Mouse (Mus musculus) heart, embryonic 15.5 days (tissue): Measurements from ENCODE around the gene Mmrn2. TPM values are rescaled to one million over a fixed set of nuclear protein-coding genes. Genes with fewer than 3 reads are reported as not detected.

Source experiments
- ATAC-seq: fragments of 200-750 bp; cut with Nextera tagmentation; replicated peaks from 2 replicates; pipeline ENCODE4 v1.8.0; 2017; ENCODE audit warnings: low read depth, moderate TSS enrichment; ENCODE audit not compliant: insufficient number of reproducible peaks, insufficient read depth, low FRiP score
- H3K27ac ChIP-seq: fragments of 300-500 bp; sonication (generic); 2 replicates; pipeline ENCODE4 v1.5.1; 2015; ENCODE audit warnings: mild to moderate bottlenecking, inconsistent platforms
- H3K27me3 ChIP-seq: fragments of 300-500 bp; sonication (generic); 2 replicates; pipeline ENCODE4 v1.6.1; 2015; ENCODE audit warnings: inconsistent platforms
- H3K36me3 ChIP-seq: fragments of 300-500 bp; sonication (generic); 2 replicates; pipeline ENCODE4 v1.6.1; 2015; ENCODE audit warnings: mild to moderate bottlenecking, inconsistent platforms
- H3K4me1 ChIP-seq: fragments of 300-500 bp; sonication (generic); replicated peaks from 2 replicates; pipeline ENCODE4 v1.6.1; 2015; ENCODE audit warnings: inconsistent platforms
- H3K4me2 ChIP-seq: fragments of 300-500 bp; sonication (generic); 2 replicates; pipeline ENCODE4 v1.6.1; 2015; ENCODE audit warnings: inconsistent platforms, mild to moderate bottlenecking, moderate library complexity
- H3K4me3 ChIP-seq: fragments of 300-500 bp; sonication (generic); 2 replicates; pipeline ENCODE4 v1.5.1; 2015; ENCODE audit warnings: mild to moderate bottlenecking, inconsistent platforms
- H3K9ac ChIP-seq: fragments of 300-500 bp; sonication (generic); 2 replicates; pipeline ENCODE4 v1.6.1; 2015; ENCODE audit warnings: mild to moderate bottlenecking, inconsistent platforms
- H3K9me3 ChIP-seq: fragments of 300-500 bp; sonication (generic); replicated peaks from 2 replicates; pipeline ENCODE4 v1.6.1; 2016; ENCODE audit warnings: inconsistent platforms
- WGBS: fragments of 180-500 bp; shearing (Covaris S2); methylation state at CpG from one replicate; pipeline ENCODE4 v1.1.7; 2015; ENCODE audit warnings: mixed read lengths; 5-methylcytosine and 5-hydroxymethylcytosine counted together
- polyA plus RNA-seq: library from polyadenylated mRNA; unstranded; fragments of >200 nt; fragmentation: Nextera tagmentation; extraction: Ambion mirVana; gene quantifications from 2 replicates; pipeline ENCODE4 v1.2.1, GENCODE M21; 2015

Mmrn2 gene
- polyA plus RNA-seq, 1 experiment from 2014 or later, result 26.0 TPM

DNA sequence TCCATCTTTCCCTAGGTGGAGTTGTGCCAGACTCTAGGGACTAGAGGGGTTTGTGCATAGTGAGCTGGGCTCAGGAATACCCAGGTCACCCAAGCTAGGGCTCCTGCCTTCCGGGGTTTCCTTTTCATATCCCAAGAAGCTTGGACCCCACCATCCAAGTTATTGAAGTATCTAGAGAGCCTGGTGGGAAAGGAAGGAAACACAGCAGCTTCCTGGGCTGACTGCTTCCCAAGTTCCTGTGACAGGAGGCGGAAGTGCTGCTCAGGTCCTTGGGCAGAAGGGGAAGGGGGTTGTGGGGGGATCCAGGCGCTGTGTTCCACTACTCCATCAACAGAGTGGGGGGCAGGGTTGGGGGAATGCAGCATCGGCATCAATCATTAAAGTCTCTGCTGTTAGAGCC is 1.9 kb downstream of the Mmrn2 start:
- H3K36me3 ChIP-seq, result no peaks in the 10 kb centered on the region

DNA sequence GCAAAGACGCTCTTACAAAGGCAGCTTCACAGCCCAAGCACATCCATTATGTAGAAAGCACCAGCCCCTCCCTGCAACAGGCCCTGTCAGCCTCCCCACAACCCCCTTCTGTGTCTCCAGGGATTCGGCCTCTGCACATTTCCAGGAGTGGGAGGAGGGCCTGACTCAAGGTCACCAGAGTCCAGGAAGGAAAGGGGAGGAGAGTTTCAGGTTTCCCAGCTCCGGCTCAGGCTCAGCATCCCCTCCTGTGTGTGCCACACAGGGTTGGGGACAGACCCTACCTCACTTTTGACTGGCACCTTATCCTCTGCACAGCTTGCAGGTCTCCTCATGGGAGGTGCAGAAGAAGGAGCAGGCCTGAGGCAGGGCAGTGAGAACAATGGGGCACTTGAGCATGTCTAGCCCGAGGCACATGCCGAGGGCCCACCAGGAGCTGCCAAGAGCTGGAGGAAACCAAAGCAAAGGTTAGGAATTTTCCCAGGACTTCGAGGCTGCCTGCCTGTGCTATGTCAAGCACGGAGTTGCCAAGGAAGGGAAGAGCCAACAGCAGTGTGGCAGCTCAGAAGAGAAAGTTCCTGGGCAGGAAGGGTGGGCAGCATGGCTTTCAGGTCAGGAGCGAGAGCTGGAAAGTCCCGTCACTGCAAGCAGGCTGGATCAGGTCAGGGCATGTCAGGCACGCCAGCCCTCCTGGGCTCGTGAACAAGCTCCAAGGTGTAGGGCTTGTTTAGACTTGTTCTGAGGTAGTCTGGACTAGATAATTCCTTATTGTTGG is 3.5 kb downstream of the Mmrn2 start:
- Histone ChIP-seq H3K4me1 (peaks cover 24% of the 10 kb centered on the region), H3K9me3 (no peaks in the 10 kb centered on the region), H3K4me2 (peak overlapping the region; percentile 53), H3K4me3 (peak overlapping the region; percentile 20), H3K36me3 (0 out of 2 replicates have a peak, but pooled peaks cover 5% of the 10 kb centered on the region), H3K27me3 (no peaks in the 10 kb centered on the region), H3K9ac (peak overlapping the region; percentile 12; the same call in 1 of the 2 replicates), H3K27ac (peak overlapping the region; percentile 84)
- WGBS, result 34% methylated on average over 11 of the region's 11 CpGs
- ATAC-seq, result peak; percentile 37

More for the DNA sequence above, 1.9 kb downstream of the Mmrn2 start:
- peak overlapping the region; percentile 84 for H3K27ac ChIP-seq
- peak overlapping the region; percentile 53 for H3K4me2 ChIP-seq
- WGBS, result 72% methylated on average over 4 of the region's 4 CpGs
- peak overlapping the region; percentile 41 for H3K4me3 ChIP-seq
- no peaks in the 10 kb centered on the region for H3K27me3 ChIP-seq
- H3K9ac ChIP-seq, result no peak overlapping the region
- no peaks in the 10 kb centered on the region for H3K9me3 ChIP-seq
- no peak for ATAC-seq
- peaks cover 28% of the 10 kb centered on the region for H3K4me1 ChIP-seq

DNA sequence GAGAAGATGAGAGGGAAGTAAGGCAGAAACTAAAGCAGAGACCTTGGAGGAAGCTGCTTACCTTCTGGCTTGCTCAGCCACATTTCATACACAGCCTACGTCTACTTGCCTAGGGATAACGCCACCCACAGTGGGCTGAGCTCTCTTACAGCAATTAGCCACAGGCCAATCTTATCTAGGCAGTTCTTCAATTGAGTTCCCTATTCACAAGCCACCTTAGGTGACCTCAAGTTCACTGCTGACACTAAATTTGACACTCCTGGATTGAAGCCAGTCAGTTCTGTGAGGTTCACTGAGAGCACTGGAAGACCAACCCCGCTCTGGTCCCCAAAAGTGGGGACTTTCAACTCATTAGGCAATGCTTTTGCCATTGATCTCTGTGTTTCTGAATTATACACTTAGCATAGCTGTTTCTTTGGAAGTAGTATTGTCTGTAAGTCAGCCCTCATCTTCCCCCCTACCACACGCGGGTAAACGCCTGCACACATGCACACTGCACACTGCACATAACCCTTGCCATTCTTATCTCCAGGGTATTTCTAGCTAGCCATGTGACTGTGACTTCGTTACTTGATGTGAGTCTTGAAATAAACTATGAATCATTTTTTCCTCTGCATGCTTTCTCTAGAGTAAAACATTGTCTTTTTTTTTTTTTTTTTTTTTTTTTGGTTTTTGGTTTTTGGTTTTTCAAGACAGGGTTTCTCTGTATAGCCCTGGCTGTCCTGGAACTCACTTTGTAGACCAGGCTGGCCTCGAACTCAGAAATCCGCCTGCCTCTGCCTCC is 7.8 kb downstream of the Mmrn2 start:
- H3K27me3 ChIP-seq, result no peaks in the 10 kb centered on the region
- H3K4me2 ChIP-seq, result no peak overlapping the region
- H3K9ac ChIP-seq, result no peak overlapping the region
- H3K9me3 ChIP-seq, result no peaks in the 10 kb centered on the region
- H3K4me1 ChIP-seq, result peaks cover 10% of the 10 kb centered on the region
- WGBS, result 85% methylated on average over 9 of the region's 9 CpGs
- ATAC-seq, result no peak
- 0 out of 2 replicates have a peak, but pooled peaks cover 5% of the 10 kb centered on the region for H3K36me3 ChIP-seq
- no peak overlapping the region for H3K27ac ChIP-seq
- H3K4me3 ChIP-seq, result no peak overlapping the region

DNA sequence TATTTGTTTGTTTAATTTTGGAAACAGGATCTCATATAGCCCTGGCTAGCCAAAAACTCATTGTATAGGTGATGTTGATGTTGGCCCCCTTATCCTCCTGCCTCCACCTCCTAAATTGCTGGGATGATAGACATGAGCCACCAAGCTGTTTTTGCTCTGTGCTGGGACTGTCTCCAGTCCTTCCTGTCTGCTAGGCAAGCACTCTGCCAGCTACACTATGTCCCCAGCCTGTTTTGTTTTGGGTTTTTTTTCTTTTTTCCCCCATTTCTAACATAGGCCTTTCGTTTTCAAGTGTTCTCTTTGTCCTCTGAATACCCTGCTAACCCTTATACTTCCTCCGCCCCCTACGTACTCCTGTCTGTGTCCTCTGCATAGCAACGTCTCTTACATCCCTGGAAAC is 18.0 kb downstream of the Mmrn2 start:
- no peak overlapping the region for H3K27ac ChIP-seq
- 0 out of 2 replicates have a peak, but pooled peaks cover 5% of the 10 kb centered on the region for H3K9me3 ChIP-seq
- H3K36me3 ChIP-seq, result peaks cover 4% of the 10 kb centered on the region; the same call in 1 of the 2 replicates
- H3K4me1 ChIP-seq, result no peaks in the 10 kb centered on the region; the same call in 1 of the 2 replicates
- no peaks in the 10 kb centered on the region for H3K27me3 ChIP-seq
- no peak overlapping the region for H3K9ac ChIP-seq
- WGBS, result 62% methylated on average over 4 of the region's 4 CpGs
- no peak overlapping the region for H3K4me2 ChIP-seq
- no peak for ATAC-seq
- no peak overlapping the region for H3K4me3 ChIP-seq

DNA sequence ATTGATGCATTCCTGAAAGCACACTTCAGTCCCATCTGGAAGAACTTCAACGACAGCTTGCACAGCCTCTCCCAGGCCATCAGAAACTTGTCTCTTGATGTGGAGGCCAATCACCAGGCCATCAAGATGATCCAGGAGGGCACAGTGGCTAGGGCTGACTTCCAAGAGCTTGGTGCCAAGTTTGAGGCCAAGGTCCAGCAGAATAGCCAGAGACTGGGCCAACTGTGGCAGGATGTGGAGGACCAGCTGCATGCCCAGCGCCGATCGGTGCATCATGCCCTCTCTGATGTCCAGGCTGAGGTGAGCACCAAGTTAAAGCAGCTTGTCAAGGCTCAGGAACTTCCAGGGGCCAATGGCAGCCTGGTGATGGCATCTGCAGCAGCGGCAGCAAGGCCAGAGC is 22.6 kb downstream of the Mmrn2 start:
- H3K9ac ChIP-seq, result no peak overlapping the region
- H3K4me1 ChIP-seq, result peaks cover 3% of the 10 kb centered on the region
- no peak overlapping the region for H3K27ac ChIP-seq
- no peaks in the 10 kb centered on the region for H3K9me3 ChIP-seq
- no peak for ATAC-seq
- H3K4me3 ChIP-seq, result no peak overlapping the region
- no peak overlapping the region for H3K4me2 ChIP-seq
- peaks cover 22% of the 10 kb centered on the region for H3K36me3 ChIP-seq
- H3K27me3 ChIP-seq, result no peaks in the 10 kb centered on the region
- WGBS, result 88% methylated on average over 5 of the region's 5 CpGs

DNA sequence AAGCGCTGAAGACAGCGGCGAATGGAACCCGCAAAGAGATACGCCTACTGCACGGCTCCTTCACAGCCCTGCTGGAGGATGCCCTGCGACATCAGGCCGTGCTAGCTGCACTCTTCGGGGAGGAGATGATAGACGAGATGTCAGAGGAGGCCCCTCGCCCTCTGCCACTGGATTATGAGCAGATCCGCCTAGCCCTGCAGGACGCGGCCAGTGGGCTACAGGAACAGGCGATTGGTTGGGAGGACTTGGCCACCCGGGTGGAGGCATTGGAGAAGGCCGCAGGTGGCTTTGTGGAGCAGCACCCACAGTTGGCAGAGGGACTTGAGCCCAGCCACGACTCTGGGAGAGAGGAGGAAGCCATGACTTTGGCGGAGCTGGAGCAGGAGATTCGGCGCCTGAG is 23.6 kb downstream of the Mmrn2 start:
- no peak overlapping the region for H3K4me3 ChIP-seq
- H3K9ac ChIP-seq, result no peak overlapping the region
- no peaks in the 10 kb centered on the region for H3K27me3 ChIP-seq
- H3K4me2 ChIP-seq, result no peak overlapping the region
- H3K9me3 ChIP-seq, result no peaks in the 10 kb centered on the region
- no peak overlapping the region for H3K27ac ChIP-seq
- peaks cover 28% of the 10 kb centered on the region for H3K36me3 ChIP-seq
- WGBS, result 85% methylated on average over 21 of the region's 21 CpGs
- peaks cover 8% of the 10 kb centered on the region for H3K4me1 ChIP-seq
- no peak for ATAC-seq

DNA sequence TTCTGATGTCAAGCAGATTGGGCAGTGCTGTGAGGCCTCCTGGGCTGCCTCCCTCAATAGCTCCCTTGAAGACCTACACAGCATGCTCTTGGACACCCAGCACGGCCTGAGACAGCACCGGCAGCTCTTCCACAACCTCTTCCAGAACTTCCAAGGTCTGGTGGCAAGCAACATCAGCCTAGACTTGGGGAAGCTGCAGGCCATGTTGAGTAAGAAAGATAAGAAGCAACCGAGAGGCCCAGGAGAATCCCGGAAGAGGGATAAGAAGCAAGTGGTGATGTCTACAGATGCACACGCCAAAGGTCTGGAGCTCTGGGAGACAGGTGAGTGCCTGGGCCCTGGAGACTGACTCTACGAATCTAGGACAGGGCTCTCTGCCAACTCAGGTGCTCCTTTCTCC is 24.0 kb downstream of the Mmrn2 start:
- peaks cover 28% of the 10 kb centered on the region for H3K36me3 ChIP-seq

DNA sequence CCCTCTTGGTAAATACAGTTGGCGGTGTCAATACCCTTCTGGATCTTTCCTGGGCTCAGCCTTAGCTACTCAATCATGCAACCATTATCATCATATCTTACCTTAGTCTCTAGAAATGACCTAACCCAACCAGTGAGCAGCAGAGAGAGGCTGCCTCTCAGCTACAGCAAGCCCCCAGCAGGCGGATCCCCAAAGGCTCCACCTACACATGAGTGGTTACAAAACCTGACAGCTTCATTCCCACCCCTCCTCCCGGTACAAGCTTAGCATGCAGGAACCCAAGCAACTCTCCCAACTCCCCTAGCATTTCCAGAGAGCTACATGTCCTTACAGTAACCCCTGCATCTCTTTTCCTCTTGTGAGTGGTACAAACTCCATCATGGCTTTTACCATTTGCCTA is 24.8 kb downstream of the Mmrn2 start:
- Histone ChIP-seq H3K4me2 (no peak overlapping the region), H3K9ac (no peak overlapping the region), H3K27me3 (no peaks in the 10 kb centered on the region), H3K27ac (no peak overlapping the region), H3K36me3 (peaks cover 30% of the 10 kb centered on the region), H3K4me1 (peaks cover 11% of the 10 kb centered on the region), H3K4me3 (no peak overlapping the region), H3K9me3 (no peaks in the 10 kb centered on the region)
- ATAC-seq, result no peak
- WGBS, result 85% methylated on average over 3 of the region's 3 CpGs

More for the DNA sequence above, 24.0 kb downstream of the Mmrn2 start:
- no peaks in the 10 kb centered on the region for H3K9me3 ChIP-seq
- H3K4me2 ChIP-seq, result no peak overlapping the region
- peaks cover 8% of the 10 kb centered on the region for H3K4me1 ChIP-seq
- no peaks in the 10 kb centered on the region for H3K27me3 ChIP-seq
- no peak overlapping the region for H3K4me3 ChIP-seq
- H3K9ac ChIP-seq, result no peak overlapping the region
- 77% methylated on average over 6 of the region's 6 CpGs for WGBS
- no peak for ATAC-seq
- H3K27ac ChIP-seq, result no peak overlapping the region

DNA sequence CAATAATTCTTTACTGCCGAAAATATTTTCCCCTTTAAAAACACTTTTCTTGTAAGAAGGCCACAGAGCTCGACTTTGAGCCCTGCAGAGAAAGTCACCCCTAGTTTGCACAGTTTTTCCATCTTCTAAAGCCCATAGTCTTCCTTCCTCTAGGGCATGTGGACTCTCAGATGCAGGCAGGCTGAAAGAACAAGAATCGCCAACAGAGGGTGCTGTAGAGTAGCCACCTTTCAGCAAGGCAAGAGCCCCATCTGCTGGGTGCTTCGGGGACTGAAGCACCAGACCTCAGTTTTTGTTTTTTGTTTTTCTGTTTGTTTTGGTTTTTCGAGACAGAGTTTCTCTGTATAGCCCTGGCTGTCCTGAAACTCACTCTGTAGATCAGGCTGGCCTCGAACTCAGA is 25.9 kb downstream of the Mmrn2 start:
- WGBS, result 52% methylated on average over 6 of the region's 6 CpGs
- Histone ChIP-seq H3K4me1 (peaks cover 11% of the 10 kb centered on the region), H3K27me3 (no peaks in the 10 kb centered on the region), H3K9me3 (no peaks in the 10 kb centered on the region), H3K36me3 (peaks cover 35% of the 10 kb centered on the region), H3K4me3 (no peak overlapping the region), H3K4me2 (no peak overlapping the region), H3K9ac (no peak overlapping the region), H3K27ac (no peak overlapping the region)
- no peak for ATAC-seq

DNA sequence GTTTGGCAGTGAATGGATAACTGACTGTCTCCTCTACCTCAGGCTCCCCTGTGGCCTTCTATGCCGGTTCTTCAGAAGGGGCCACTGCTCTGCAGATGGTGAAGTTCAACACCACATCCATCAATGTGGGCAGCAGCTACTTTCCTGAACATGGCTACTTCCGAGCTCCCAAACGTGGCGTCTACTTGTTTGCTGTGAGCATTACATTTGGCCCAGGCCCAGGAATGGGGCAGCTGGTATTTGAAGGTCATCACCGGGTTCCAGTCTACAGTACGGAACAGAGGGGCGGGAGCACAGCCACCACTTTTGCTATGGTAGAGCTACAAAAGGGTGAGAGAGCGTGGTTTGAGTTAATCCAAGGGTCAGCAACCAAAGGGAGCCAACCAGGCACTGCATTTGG is 27.6 kb downstream of the Mmrn2 start:
- H3K27me3 ChIP-seq, result no peaks in the 10 kb centered on the region
- ATAC-seq, result 0 out of 2 replicates have a peak, but pooled peaks have one; percentile 51
- no peak overlapping the region for H3K4me3 ChIP-seq
- 50% methylated on average over 8 of the region's 8 CpGs for WGBS
- no peak overlapping the region for H3K4me2 ChIP-seq
- H3K9ac ChIP-seq, result no peak overlapping the region
- H3K36me3 ChIP-seq, result peaks cover 51% of the 10 kb centered on the region
- H3K27ac ChIP-seq, result peak overlapping the region; percentile 40
- peaks cover 11% of the 10 kb centered on the region for H3K4me1 ChIP-seq
- no peaks in the 10 kb centered on the region for H3K9me3 ChIP-seq

DNA sequence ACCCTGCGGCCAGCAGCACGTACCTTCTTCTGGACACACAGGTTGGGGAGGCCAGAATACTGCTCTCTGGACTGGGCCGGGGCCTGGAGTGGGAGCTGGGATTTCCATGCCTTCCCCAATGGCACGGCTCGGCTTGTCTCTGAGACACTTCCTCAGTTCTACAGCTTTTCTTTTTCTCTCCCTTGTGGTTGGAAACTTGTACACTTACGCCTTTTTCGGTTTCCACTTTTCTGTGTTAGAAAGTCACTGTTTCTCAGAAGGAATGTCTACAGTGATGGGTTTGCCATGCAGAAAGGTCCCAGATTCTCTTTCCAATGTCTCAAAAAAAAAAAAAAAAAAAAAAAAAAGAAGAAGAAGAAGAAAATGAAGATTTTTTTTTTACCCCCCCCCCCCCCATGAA is 28.2 kb downstream of the Mmrn2 start:
- no peak for ATAC-seq
- Histone ChIP-seq H3K27me3 (no peaks in the 10 kb centered on the region), H3K9ac (no peak overlapping the region), H3K9me3 (no peaks in the 10 kb centered on the region), H3K4me2 (no peak overlapping the region), H3K36me3 (peaks cover 52% of the 10 kb centered on the region), H3K27ac (peak overlapping the region; percentile 40), H3K4me1 (peaks cover 11% of the 10 kb centered on the region), H3K4me3 (no peak overlapping the region)
- WGBS, result 96% methylated on average over 7 of the region's 7 CpGs
